Mouse (Mus musculus): ENCODE results near the gene Tssc4. TPM values are rescaled to one million over a fixed set of nuclear protein-coding genes. Genes with fewer than 3 reads are reported as not detected.
A peak's percentile ranks its signal among the peaks of the same experiment; 100 is the strongest.

Tssc4 gene
- polyA plus RNA-seq, 1 experiment from 2014 or later: 109 TPM

- ATAC-seq: no peak
- Histone ChIP-seq H3K36me3 (ENCODE audit: control insufficient read depth, insufficient read depth) (no peaks in the 10 kb centered on the region), H3K9ac (replicated peaks; ENCODE audit: low read depth, low read length) (no peak overlapping the region), H3K4me2 (ENCODE audit: low read length) (no peak overlapping the region), H3K4me3 (replicated peaks; ENCODE audit: low read length) (no peak overlapping the region), H3K27me3 (replicated peaks; ENCODE audit: control insufficient read depth, insufficient read depth, low read length) (no peaks in the 10 kb centered on the region), H3K27ac (ENCODE audit: low read length) (no peak overlapping the region), H3K4me1 (replicated peaks; ENCODE audit: control insufficient read depth, insufficient read depth, low read length) (no peaks in the 10 kb centered on the region), H3K9me3 (ENCODE audit: control insufficient read depth, low read length) (no peaks in the 10 kb centered on the region)
- 89% methylated on average over 3 of the region's 3 CpGs for WGBS
Measured at GRCm38 (mm10) chr7:143042897-143043300, 26.1 kb upstream of the Tssc4 start.

GRCm38 (mm10) chr7:143044049-143044825, 24.8 kb upstream of the Tssc4 start:
- WGBS: 86% methylated on average over 2 of the region's 2 CpGs
- no peak overlapping the region for H3K9ac ChIP-seq (replicated peaks; ENCODE audit: low read depth, low read length)
- H3K27ac ChIP-seq (ENCODE audit: low read length): no peak overlapping the region
- no peaks in the 10 kb centered on the region for H3K36me3 ChIP-seq (ENCODE audit: control insufficient read depth, insufficient read depth)
- no peaks in the 10 kb centered on the region for H3K4me1 ChIP-seq (replicated peaks; ENCODE audit: control insufficient read depth, insufficient read depth, low read length)
- ATAC-seq: no peak
- H3K4me2 ChIP-seq (ENCODE audit: low read length): no peak overlapping the region
- H3K9me3 ChIP-seq (ENCODE audit: control insufficient read depth, low read length): no peaks in the 10 kb centered on the region
- H3K27me3 ChIP-seq (replicated peaks; ENCODE audit: control insufficient read depth, insufficient read depth, low read length): no peaks in the 10 kb centered on the region
- no peak overlapping the region for H3K4me3 ChIP-seq (replicated peaks; ENCODE audit: low read length)

GRCm38 (mm10) chr7:143044826-143045206, 24.2 kb upstream of the Tssc4 start:
- no peaks in the 10 kb centered on the region for H3K9me3 ChIP-seq (ENCODE audit: control insufficient read depth, low read length)

GRCm38 (mm10) chr7:143046358-143046757, 22.7 kb upstream of the Tssc4 start:
- 78% methylated on average over 7 of the region's 7 CpGs for WGBS
- Histone ChIP-seq H3K4me3 (replicated peaks; ENCODE audit: low read length) (no peak overlapping the region), H3K9ac (replicated peaks; ENCODE audit: low read depth, low read length) (no peak overlapping the region), H3K4me2 (ENCODE audit: low read length) (no peak overlapping the region), H3K36me3 (ENCODE audit: control insufficient read depth, insufficient read depth) (no peaks in the 10 kb centered on the region), H3K9me3 (ENCODE audit: control insufficient read depth, low read length) (no peaks in the 10 kb centered on the region), H3K27me3 (replicated peaks; ENCODE audit: control insufficient read depth, insufficient read depth, low read length) (no peaks in the 10 kb centered on the region), H3K27ac (ENCODE audit: low read length) (no peak overlapping the region), H3K4me1 (replicated peaks; ENCODE audit: control insufficient read depth, insufficient read depth, low read length) (no peaks in the 10 kb centered on the region)
- no peak for ATAC-seq

More at GRCm38 (mm10) chr7:143044826-143045206, 24.2 kb upstream of the Tssc4 start:
- ATAC-seq: no peak
- H3K36me3 ChIP-seq (ENCODE audit: control insufficient read depth, insufficient read depth): no peaks in the 10 kb centered on the region
- H3K27ac ChIP-seq (ENCODE audit: low read length): no peak overlapping the region
- no peaks in the 10 kb centered on the region for H3K4me1 ChIP-seq (replicated peaks; ENCODE audit: control insufficient read depth, insufficient read depth, low read length)
- no peaks in the 10 kb centered on the region for H3K27me3 ChIP-seq (replicated peaks; ENCODE audit: control insufficient read depth, insufficient read depth, low read length)
- no peak overlapping the region for H3K4me2 ChIP-seq (ENCODE audit: low read length)
- H3K4me3 ChIP-seq (replicated peaks; ENCODE audit: low read length): no peak overlapping the region
- H3K9ac ChIP-seq (replicated peaks; ENCODE audit: low read depth, low read length): no peak overlapping the region

- H3K27ac ChIP-seq (ENCODE audit: low read length): no peak overlapping the region
- H3K4me1 ChIP-seq (replicated peaks; ENCODE audit: control insufficient read depth, insufficient read depth, low read length): peaks cover 14% of the 10 kb centered on the region
- WGBS: 84% methylated on average over 3 of the region's 3 CpGs
- no peak overlapping the region for H3K4me2 ChIP-seq (ENCODE audit: low read length)
- no peak for ATAC-seq
- no peak overlapping the region for H3K9ac ChIP-seq (replicated peaks; ENCODE audit: low read depth, low read length)
- H3K27me3 ChIP-seq (replicated peaks; ENCODE audit: control insufficient read depth, insufficient read depth, low read length): no peaks in the 10 kb centered on the region
- no peak overlapping the region for H3K4me3 ChIP-seq (replicated peaks; ENCODE audit: low read length)
- H3K9me3 ChIP-seq (ENCODE audit: control insufficient read depth, low read length): no peaks in the 10 kb centered on the region
- no peaks in the 10 kb centered on the region for H3K36me3 ChIP-seq (ENCODE audit: control insufficient read depth, insufficient read depth)
Measured at GRCm38 (mm10) chr7:143049331-143049730, 19.7 kb upstream of the Tssc4 start.

GRCm38 (mm10) chr7:143049841-143050816, 18.9 kb upstream of the Tssc4 start:
- Histone ChIP-seq H3K4me2 (ENCODE audit: low read length) (no peak overlapping the region), H3K4me1 (replicated peaks; ENCODE audit: control insufficient read depth, insufficient read depth, low read length) (peaks cover 22% of the 10 kb centered on the region), H3K36me3 (ENCODE audit: control insufficient read depth, insufficient read depth) (no peaks in the 10 kb centered on the region), H3K9ac (replicated peaks; ENCODE audit: low read depth, low read length) (no peak overlapping the region), H3K27me3 (replicated peaks; ENCODE audit: control insufficient read depth, insufficient read depth, low read length) (no peaks in the 10 kb centered on the region), H3K27ac (ENCODE audit: low read length) (no peak overlapping the region), H3K9me3 (ENCODE audit: control insufficient read depth, low read length) (no peaks in the 10 kb centered on the region), H3K4me3 (replicated peaks; ENCODE audit: low read length) (no peak overlapping the region)
- 95% methylated on average over 3 of the region's 3 CpGs for WGBS
- ATAC-seq: no peak

GRCm38 (mm10) chr7:143051316-143051715, 17.7 kb upstream of the Tssc4 start:
- Histone ChIP-seq H3K27ac (ENCODE audit: low read length) (no peak overlapping the region), H3K36me3 (ENCODE audit: control insufficient read depth, insufficient read depth) (no peaks in the 10 kb centered on the region), H3K4me2 (ENCODE audit: low read length) (no peak overlapping the region), H3K9me3 (ENCODE audit: control insufficient read depth, low read length) (no peaks in the 10 kb centered on the region), H3K4me1 (replicated peaks; ENCODE audit: control insufficient read depth, insufficient read depth, low read length) (peaks cover 31% of the 10 kb centered on the region), H3K4me3 (replicated peaks; ENCODE audit: low read length) (no peak overlapping the region), H3K9ac (replicated peaks; ENCODE audit: low read depth, low read length) (no peak overlapping the region), H3K27me3 (replicated peaks; ENCODE audit: control insufficient read depth, insufficient read depth, low read length) (no peaks in the 10 kb centered on the region)
- no peak for ATAC-seq
- WGBS: 69% methylated on average over 2 of the region's 2 CpGs

- no peaks in the 10 kb centered on the region for H3K27me3 ChIP-seq (replicated peaks; ENCODE audit: control insufficient read depth, insufficient read depth, low read length)
- H3K27ac ChIP-seq (ENCODE audit: low read length): peak within 1 kb of the TSS; percentile 82
- H3K4me1 ChIP-seq (replicated peaks; ENCODE audit: control insufficient read depth, insufficient read depth, low read length): peaks cover 31% of the 10 kb centered on the region
- peak within 1 kb of the TSS; percentile 84 for H3K4me3 ChIP-seq (replicated peaks; ENCODE audit: low read length)
- H3K9me3 ChIP-seq (ENCODE audit: control insufficient read depth, low read length): no peaks in the 10 kb centered on the region
- no peaks in the 10 kb centered on the region for H3K36me3 ChIP-seq (ENCODE audit: control insufficient read depth, insufficient read depth)
- H3K4me2 ChIP-seq (ENCODE audit: low read length): peak within 1 kb of the TSS; percentile 83
- H3K9ac ChIP-seq (replicated peaks; ENCODE audit: low read depth, low read length): peak within 1 kb of the TSS; percentile 87
- WGBS: under 1% methylated on average over 36 of the region's 37 CpGs
- peak; percentile 84 for ATAC-seq
Measured at GRCm38 (mm10) chr7:143052626-143053007, 16.4 kb upstream of the Tssc4 start, which contains the start of gene Cd81. Gene Cd81 (plus strand): TSS chr7:143052739.

All from forebrain, embryonic 16.5 days (tissue).